Mouse (Mus musculus): ENCODE measurements around the gene Mospd3. TPM values are rescaled to one million over a fixed set of nuclear protein-coding genes. Genes with fewer than 3 reads are reported as not detected.

Gene Mospd3
- polyA plus RNA-seq (2017; shearing (Covaris generic)): 100 to 1,000 TPM; 105 to 118 TPM

DNA sequence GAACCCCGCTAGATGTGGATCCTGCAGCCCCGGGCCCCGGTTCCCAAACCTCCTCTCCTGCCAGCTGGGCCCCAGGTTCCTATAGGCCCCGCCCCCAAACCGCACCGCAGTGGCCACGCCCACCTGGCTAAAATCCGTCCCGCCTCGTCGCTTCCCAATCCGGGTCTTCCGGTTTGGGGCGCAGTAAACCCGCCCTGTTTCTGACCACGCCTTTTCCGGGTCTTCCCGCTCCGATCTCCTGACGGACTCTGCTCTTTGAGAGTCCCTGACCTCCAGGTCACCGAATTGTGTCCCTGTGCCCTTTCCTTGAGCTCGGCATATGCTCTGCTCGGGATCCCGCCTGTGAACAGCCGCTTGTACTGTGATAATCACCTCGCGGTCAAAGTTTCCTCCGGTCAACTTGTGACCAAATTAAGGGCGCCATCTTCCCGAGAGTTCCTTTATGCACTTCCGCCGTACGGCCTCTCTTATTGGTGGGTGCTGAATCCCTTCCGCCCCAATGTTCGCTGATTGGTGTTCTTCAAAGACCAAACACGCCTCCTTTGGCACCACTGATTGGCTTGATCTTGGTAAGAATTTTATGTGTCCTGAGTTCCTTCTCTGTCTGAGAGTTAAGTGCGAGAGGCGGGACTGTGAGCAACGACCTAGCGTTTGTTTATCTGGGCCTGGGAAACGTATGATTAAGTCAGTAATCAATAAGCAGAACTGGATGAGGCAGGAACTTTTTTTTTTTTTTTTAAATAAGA lies at the start of gene Mospd3:
Gene Mospd3 (minus strand): TSS at position 440 of the 746 bp plus-strand sequence.

DNA sequence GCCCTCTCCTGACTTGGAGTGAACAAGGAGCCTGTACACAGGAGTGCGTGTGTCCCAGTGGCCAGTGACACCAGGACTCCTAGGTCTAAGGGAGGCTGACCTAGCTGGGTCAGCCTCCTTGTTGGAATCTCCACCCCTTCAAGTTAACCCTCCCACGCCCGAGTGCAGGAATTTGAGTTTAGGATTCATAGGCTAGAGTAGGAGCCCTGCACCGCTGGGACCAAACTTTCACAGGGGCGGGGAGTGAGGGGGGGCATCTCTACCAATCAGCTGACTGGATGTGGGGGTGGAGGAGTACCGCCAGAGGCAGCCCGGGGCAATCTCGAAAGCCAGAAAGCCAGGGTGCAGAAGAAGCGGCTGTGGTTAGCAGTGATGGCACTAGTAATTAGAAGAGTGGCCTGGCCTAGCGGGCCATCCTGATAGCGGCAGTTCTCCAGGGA lies 44.8 kb upstream of the Mospd3 start, which contains the start of gene Irs3:
Gene Irs3 (minus strand): TSS at position 63 of the 440 bp plus-strand sequence.

DNA sequence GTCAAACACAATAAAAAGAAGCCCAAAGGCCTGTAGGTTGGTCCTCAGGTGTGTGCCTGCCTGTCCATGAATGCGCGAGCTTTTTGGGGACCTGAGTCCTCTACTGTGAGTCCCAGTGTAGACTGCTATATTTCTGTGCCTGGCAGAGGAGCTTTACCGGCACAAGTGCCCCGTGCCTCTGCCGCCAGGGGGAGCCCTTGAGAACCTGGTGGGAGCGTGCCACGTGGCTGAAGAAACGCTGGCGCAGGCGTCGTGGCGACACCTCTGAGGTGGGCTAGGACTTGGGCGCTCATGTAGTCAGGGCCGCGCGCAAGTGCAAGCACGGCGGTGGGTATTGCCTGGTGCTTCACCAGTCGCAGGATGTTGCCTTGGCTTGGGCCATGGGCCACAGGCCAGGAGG lies 40.2 kb upstream of the Mospd3 start, which contains the start of gene Sap25:
Gene Sap25 (plus strand): TSS at position 281 of the 400 bp plus-strand sequence.

DNA sequence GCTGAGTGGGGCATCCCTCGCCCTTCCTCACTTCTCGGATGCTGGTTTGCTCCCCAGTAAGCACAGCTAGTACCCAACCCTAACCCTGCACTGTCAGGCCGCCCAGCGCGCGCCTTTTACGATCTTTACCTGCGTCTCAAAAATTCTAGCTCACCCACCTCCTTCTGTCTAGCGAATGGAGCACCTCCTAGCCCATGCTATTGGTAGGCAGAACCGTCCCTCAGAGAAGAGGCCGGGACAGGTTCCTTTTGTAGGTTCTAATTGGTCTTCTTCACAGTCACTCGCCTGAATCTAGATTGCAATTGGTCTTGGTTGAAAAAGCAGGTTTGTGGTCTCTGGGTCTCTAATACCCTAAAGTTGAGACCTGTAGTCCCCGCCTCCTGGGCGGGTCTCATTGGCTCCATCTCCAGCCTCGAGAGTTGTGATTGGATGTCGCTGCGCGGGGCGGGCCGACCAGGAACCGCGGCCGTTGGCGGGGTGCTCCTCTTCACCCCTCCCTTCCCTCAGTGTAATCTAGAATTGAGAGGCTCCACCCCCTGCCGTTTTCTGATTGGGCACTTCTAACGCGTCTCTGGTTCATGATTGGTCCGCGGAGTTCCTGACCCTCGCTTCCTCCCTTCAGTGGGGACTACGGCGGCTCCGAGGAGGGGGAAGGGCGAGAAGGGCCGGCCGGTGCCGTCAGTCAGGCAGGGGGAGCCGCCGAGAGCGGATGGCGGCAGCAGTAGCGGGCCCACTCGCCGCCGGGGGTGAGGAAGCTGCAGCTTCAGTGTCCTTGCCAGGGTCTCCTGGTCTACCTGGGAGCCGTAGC lies 27.8 kb upstream of the Mospd3 start, which contains the start of the genes Fbxo24, Lrch4 and Gm20605:
Gene Fbxo24 (minus strand): TSS at position 505 of the 808 bp plus-strand sequence.
Gene Lrch4 (plus strand): TSS at position 624 of the 808 bp plus-strand sequence.
Gene Gm20605 (plus strand): TSS at position 678 of the 808 bp plus-strand sequence.

DNA sequence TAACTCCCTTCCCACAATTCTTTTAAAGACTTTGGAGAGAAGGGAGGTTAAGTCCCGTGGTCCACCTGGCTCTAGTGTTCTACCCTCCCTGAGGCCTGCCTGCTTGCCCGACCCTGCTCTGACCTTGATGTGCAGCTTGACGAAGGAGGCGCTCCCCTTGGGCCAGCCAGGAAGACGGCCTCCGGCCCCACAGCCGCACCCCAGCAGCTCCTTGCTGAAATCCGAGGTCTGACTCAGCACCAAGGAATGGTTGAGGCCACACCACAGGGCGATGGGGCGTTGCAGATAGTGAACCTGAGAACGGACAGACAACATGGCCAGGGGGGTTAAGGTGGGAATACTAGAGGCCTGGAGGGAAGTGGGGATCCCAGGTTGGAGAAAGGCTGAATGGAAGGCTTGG lies 12.7 kb upstream of the Mospd3 start, which contains the start of gene Pcolce:
Gene Pcolce (minus strand): TSS at position 235 of the 400 bp plus-strand sequence.

DNA sequence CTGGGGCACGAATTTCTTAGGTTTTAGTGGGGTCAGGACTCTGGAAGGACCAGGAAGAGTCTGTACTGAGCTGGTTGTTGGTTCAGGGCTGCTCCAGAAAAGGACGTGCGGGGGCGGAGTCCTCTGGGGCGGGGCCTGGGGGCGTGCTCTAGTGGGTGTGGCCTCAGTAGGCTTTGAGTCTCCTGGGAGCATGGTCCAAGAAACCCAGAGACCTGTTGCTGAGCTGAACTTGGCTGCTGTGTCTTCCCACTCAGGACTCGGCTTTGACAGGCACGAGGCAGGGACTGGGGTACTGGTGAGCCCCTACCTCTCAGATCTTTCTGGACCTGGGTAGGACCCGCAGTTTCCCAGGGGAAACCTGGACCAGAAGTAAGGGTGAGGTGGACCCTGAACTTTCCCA lies 31.2 kb downstream of the Mospd3 start, which contains the start of gene Tfr2:
Gene Tfr2 (plus strand): TSS at position 176 of the 400 bp plus-strand sequence.

DNA sequence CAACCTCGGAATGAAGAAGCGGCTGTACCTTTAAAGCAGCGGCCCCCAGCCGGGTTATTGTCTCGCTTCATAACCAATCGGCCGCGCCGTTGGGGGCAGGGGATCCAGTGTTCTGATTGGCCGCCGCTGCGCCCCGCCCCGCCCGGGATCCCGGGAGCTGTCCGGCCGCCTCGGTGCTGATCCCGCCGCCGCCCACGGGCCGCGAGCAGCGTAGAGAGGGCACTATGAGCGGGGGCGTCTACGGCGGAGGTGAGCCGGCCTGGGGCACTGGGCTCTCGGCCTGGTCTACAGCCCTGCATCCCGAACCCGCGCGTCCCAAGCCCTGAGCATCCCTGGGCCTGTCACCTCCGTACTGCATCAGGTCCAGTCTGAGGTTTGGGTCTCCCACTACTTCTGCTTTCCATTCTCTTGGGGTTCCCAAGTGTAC lies 47.4 kb downstream of the Mospd3 start, which contains the start of gene Actl6b:
Gene Actl6b (plus strand): TSS at position 107 of the 427 bp plus-strand sequence.

Other genes with a start within 250 kb of the Mospd3 start
- gene Zan, start 124.0 kb downstream of the Mospd3 start, polyA plus RNA-seq (2017; shearing (Covaris generic)): under 1 TPM; 0.06 to 0.33 TPM
- gene Pop7, start 98.5 kb downstream of the Mospd3 start, polyA plus RNA-seq (2017; shearing (Covaris generic)): 10 to 100 TPM; 47.8 to 57.7 TPM
- gene Gigyf1, start 82.5 kb downstream of the Mospd3 start, polyA plus RNA-seq (2017; shearing (Covaris generic)): 10 to 100 TPM in 1 of 2 experiments, 1 to 10 TPM in 1; 8.3 to 15.9 TPM
- not detected for gene Epo, start 67.8 kb downstream of the Mospd3 start, polyA plus RNA-seq (2017; shearing (Covaris generic))
- gene Gnb2, start 67.5 kb downstream of the Mospd3 start, polyA plus RNA-seq (2017; shearing (Covaris generic)): 100 to 1,000 TPM; 290 to 376 TPM
- gene Actl6b, start 47.5 kb downstream of the Mospd3 start, polyA plus RNA-seq (2017; shearing (Covaris generic)): not detected
- 1 to 10 TPM in 1 of 2 experiments, not detected in 1; 1.2 TPM for gene Tfr2, start 31.2 kb downstream of the Mospd3 start, polyA plus RNA-seq (2017; shearing (Covaris generic))
- gene Pcolce, start 12.7 kb upstream of the Mospd3 start, polyA plus RNA-seq (2017; shearing (Covaris generic)): under 1 TPM; 0.75 to 0.98 TPM
- gene Fbxo24, start 27.9 kb upstream of the Mospd3 start, polyA plus RNA-seq (2017; shearing (Covaris generic)): under 1 TPM; 0.42 to 0.76 TPM
- gene Lrch4, start 28.1 kb upstream of the Mospd3 start, polyA plus RNA-seq (2017; shearing (Covaris generic)): 100 to 1,000 TPM; 199 to 234 TPM
- gene Gm20605, start 28.1 kb upstream of the Mospd3 start, polyA plus RNA-seq (2017; shearing (Covaris generic)): 10 to 100 TPM; 51.3 to 58.0 TPM
- gene Sap25, start 40.3 kb upstream of the Mospd3 start, polyA plus RNA-seq (2017; shearing (Covaris generic)): 10 to 100 TPM; 87.4 to 94.1 TPM
- gene Irs3, start 44.7 kb upstream of the Mospd3 start, polyA plus RNA-seq (2017; shearing (Covaris generic)): not detected
- gene Agfg2, start 83.7 kb upstream of the Mospd3 start, polyA plus RNA-seq (2017; shearing (Covaris generic)): 10 to 100 TPM; 18.7 to 27.2 TPM
- gene Nyap1, start 140.5 kb upstream of the Mospd3 start, polyA plus RNA-seq (2017; shearing (Covaris generic)): under 1 TPM; 0.80 to 0.97 TPM
- gene Tsc22d4, start 144.7 kb upstream of the Mospd3 start, polyA plus RNA-seq (2017; shearing (Covaris generic)): 100 to 1,000 TPM; 347 to 409 TPM
- gene Ppp1r35, start 177.8 kb upstream of the Mospd3 start, polyA plus RNA-seq (2017; shearing (Covaris generic)): 100 to 1,000 TPM; 105 to 113 TPM
- 10 to 100 TPM; 32.6 to 35.7 TPM for gene Mepce, start 186.6 kb upstream of the Mospd3 start, polyA plus RNA-seq (2017; shearing (Covaris generic))
- 10 to 100 TPM in 1 of 2 experiments, 1 to 10 TPM in 1; 6.7 to 12.5 TPM for gene Zcwpw1, start 186.7 kb upstream of the Mospd3 start, polyA plus RNA-seq (2017; shearing (Covaris generic))
- gene Pilra, start 235.2 kb upstream of the Mospd3 start, polyA plus RNA-seq (2017; shearing (Covaris generic)): 1 to 10 TPM in 1 of 2 experiments, under 1 TPM in 1; 0.70 to 1.2 TPM

Measured in activated CD4-positive, CD25-positive, alpha-beta regulatory T cell (primary cell).